26 mouse cellular contexts compared by ENCODE assay signal in the genomic region with DNA sequence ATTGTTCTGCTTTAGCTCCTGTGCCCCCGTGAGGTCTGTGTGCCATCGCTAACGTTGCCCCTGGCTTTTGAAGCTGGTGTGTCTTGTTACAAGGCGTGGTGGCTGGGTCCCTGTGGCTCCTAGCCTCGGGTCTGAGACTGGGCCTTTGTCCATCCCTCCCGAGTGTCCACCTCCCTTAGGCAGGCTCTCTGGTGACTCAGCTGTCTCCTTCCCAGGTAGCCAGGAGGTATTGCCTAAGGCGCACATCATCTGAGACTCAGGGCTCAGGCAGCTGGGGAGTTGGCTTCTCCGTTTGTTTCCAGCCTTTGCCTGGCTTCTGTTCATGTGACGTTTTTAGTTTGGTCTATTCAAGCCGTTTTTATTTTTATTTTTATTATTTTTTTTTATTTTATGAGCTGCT. TPM values are rescaled to one million over a fixed set of nuclear protein-coding genes. Genes with fewer than 3 reads are reported as not detected.
DNase-seq lines count a peak whose midpoint lies in the region; ATAC-seq and TF ChIP-seq lines count a peak whose summit lies in the region.
"Had no signal": no experiment of that assay in that cellular context is flagged by ENCODE, and none has a peak within 500 bp of the region (broad histone marks: within the 10 kb centered on the region; RNA-seq: fewer than 3 reads in every experiment).

No protein-coding gene starts in this region.

- H3K36me3 ChIP-seq in limb, embryonic 15.5 days: peaks cover 83% of the 10 kb centered on the region
- peaks cover 99% of the 10 kb centered on the region for H3K36me3 ChIP-seq in limb, embryonic 10.5 days
- peaks cover 28% of the 10 kb centered on the region for H3K36me3 ChIP-seq in myocyte (ENCODE audit: control insufficient read depth, insufficient read depth)

- H3K4me2 ChIP-seq in limb, embryonic 15.5 days: no peak overlapping the region
- peak overlapping the region; percentile 22 for H3K4me2 ChIP-seq in myocyte (ENCODE audit: low read depth)
- H3K4me2 ChIP-seq: embryonic facial prominence, embryonic 13.5 days; embryonic facial prominence, embryonic 15.5 days; forebrain, embryonic 12.5 days had no signal

- TF ChIP-seq POLR2A in myocyte (IDR thresholded peaks at IDR 0.05; ENCODE audit: insufficient read length, low read depth): no peak

- no peak overlapping the region for H3K9ac ChIP-seq in limb, embryonic 15.5 days
- H3K9ac ChIP-seq: embryonic facial prominence, embryonic 13.5 days; embryonic facial prominence, embryonic 15.5 days; forebrain, embryonic 12.5 days had no signal

- H3ac ChIP-seq in myocyte (ENCODE audit: control insufficient read depth, insufficient read length): no peak overlapping the region

- 65% methylated on average over 10 of the region's 10 CpGs for WGBS in limb, embryonic 15.5 days
- WGBS in limb, embryonic 10.5 days: 86% methylated on average over 10 of the region's 10 CpGs

- no peaks in the 10 kb centered on the region for H3K27me3 ChIP-seq in limb, embryonic 15.5 days
- H3K27me3 ChIP-seq in limb, embryonic 10.5 days (ENCODE audit: low read depth, poor library complexity, severe bottlenecking): no peaks in the 10 kb centered on the region
- H3K27me3 ChIP-seq in myocyte (ENCODE audit: control insufficient read depth, insufficient read depth, insufficient read length): no peaks in the 10 kb centered on the region
- H3K27me3 ChIP-seq: embryonic facial prominence, embryonic 13.5 days; embryonic facial prominence, embryonic 15.5 days; forebrain, embryonic 12.5 days; Patski had no signal

- H3K79me2 ChIP-seq in myocyte (ENCODE audit: control insufficient read depth, insufficient read depth): peaks cover 31% of the 10 kb centered on the region

- H3K27ac ChIP-seq in limb, embryonic 15.5 days: 0 out of 2 replicates have a peak overlapping the region, but pooled peaks have one; percentile 50
- H3K27ac ChIP-seq in limb, embryonic 10.5 days: no peak overlapping the region
- H3K27ac ChIP-seq: embryonic facial prominence, embryonic 13.5 days; embryonic facial prominence, embryonic 15.5 days; forebrain, embryonic 10.5 days had no signal

- DNase-seq in limb, embryonic 10.5 days (ENCODE audit: low spot score): no peak
- peak; percentile 64 for DNase-seq in MN1 (ENCODE audit: low spot score)
- peak; percentile 42 for DNase-seq in brain, adult 2 months (ENCODE audit: low read depth, low spot score)
- no peak for DNase-seq in layer of hippocampus, adult 9-10 months (ENCODE audit: low spot score)
- DNase-seq in kidney, postnatal 25 days: no peak
- DNase-seq: adrenal gland, adult 8-10 months; adrenal gland, postnatal 36 days; cerebellum, adult 11 months; cerebellum, adult 18-20 months; cerebellum, adult 8-10 months; cerebellum, adult 9-11 months; cerebellum, postnatal 36 days had no signal

- ATAC-seq in limb, embryonic 15.5 days (ENCODE audit: insufficient number of reproducible peaks, low FRiP score, low TSS enrichment, low read depth): no peak
- ATAC-seq: activated CD4-positive, CD25-positive, alpha-beta regulatory T cell, adult 4 months; forebrain, embryonic 14.5 days; forebrain, embryonic 16.5 days; Patski had no signal

- no peak overlapping the region for H3K4me3 ChIP-seq in limb, embryonic 15.5 days
- H3K4me3 ChIP-seq in limb, embryonic 10.5 days: no peak overlapping the region
- H3K4me3 ChIP-seq in myocyte: no peak overlapping the region
- H3K4me3 ChIP-seq: embryonic facial prominence, embryonic 13.5 days; embryonic facial prominence, embryonic 15.5 days; erythroblast, embryonic 14.5 days; forebrain, embryonic 10.5 days; forebrain, embryonic 12.5 days had no signal

- H3K4me1 ChIP-seq in limb, embryonic 15.5 days: peaks cover 60% of the 10 kb centered on the region
- peaks cover 33% of the 10 kb centered on the region for H3K4me1 ChIP-seq in limb, embryonic 10.5 days

- no peaks in the 10 kb centered on the region for H3K9me3 ChIP-seq in limb, embryonic 15.5 days
- no peaks in the 10 kb centered on the region for H3K9me3 ChIP-seq in limb, embryonic 10.5 days (replicated peaks)
- H3K9me3 ChIP-seq: embryonic facial prominence, embryonic 13.5 days; embryonic facial prominence, embryonic 15.5 days; forebrain, embryonic 10.5 days; forebrain, embryonic 12.5 days had no signal

TF ChIP-seq in myocyte, 11 proteins besides CTCF, POLR2A, EP300 and RAD21:
- TF ChIP-seq REST (IDR thresholded peaks at IDR 0.05; ENCODE audit: insufficient read depth, insufficient read length) (no peak), MYOD1 (IDR thresholded peaks at IDR 0.05; ENCODE audit: control insufficient read depth in 1 of 3, insufficient read length in 2 of 3, low read depth in 2 of 3) (no peak), POLR2AphosphoS2 (IDR thresholded peaks at IDR 0.05; ENCODE audit: insufficient read length, low read depth) (no peak), SRF (IDR thresholded peaks at IDR 0.05; ENCODE audit: control insufficient read depth, insufficient read length, low read depth) (no peak), USF1 (IDR thresholded peaks at IDR 0.05; ENCODE audit: low read depth) (no peak), MYOG (IDR thresholded peaks at IDR 0.05; ENCODE audit: control insufficient read depth in 1 of 3, insufficient read depth in 1 of 3, insufficient read length in 2 of 3, low read depth in 2 of 3) (no peak), E2F4 (IDR thresholded peaks at IDR 0.05; ENCODE audit: insufficient read depth) (no peak), MAX (IDR thresholded peaks at IDR 0.05; ENCODE audit: low read depth) (no peak), TCF12 (IDR thresholded peaks at IDR 0.05; ENCODE audit: insufficient read depth, poor library complexity, severe bottlenecking) (no peak), TCF3 (IDR thresholded peaks at IDR 0.05; ENCODE audit: insufficient read length, low read depth) (no peak)

RNA-seq across cellular contexts. Expression of a gene that starts 10.4 kb away (rescaled TPM):
- polyA plus RNA-seq in limb, embryonic 15.5 days (2015; fragmentation: Nextera tagmentation; extraction: Ambion mirVana): 31.0 and 32.5 TPM in 2 replicates
- 70.6 and 95.2 TPM in 2 replicates for polyA plus RNA-seq in limb, embryonic 10.5 days (2016; fragmentation: Nextera tagmentation; extraction: Ambion mirVana)
- polyA plus RNA-seq in myocyte (2012; fragmentation: generic; extraction: Trizol): 167 TPM

RNA-seq across cellular contexts. Expression of a gene that starts 31.7 kb away (rescaled TPM):
- polyA plus RNA-seq in limb, embryonic 15.5 days (2015; fragmentation: Nextera tagmentation; extraction: Ambion mirVana): not detected in 2 replicates
- polyA plus RNA-seq in limb, embryonic 10.5 days (2016; fragmentation: Nextera tagmentation; extraction: Ambion mirVana): not detected in 2 replicates
- polyA plus RNA-seq in myocyte (2012; fragmentation: generic; extraction: Trizol): 0.20 TPM
- polyA plus RNA-seq: activated CD4-positive, CD25-positive, alpha-beta regulatory T cell, adult 4 months; brain, embryonic 14.5 days; C2C12; embryonic facial prominence, embryonic 11.5 days; embryonic facial prominence, embryonic 13.5 days; embryonic facial prominence, embryonic 15.5 days; erythroblast, embryonic 14.5 days; forebrain, embryonic 10.5 days; forebrain, embryonic 12.5 days; forebrain, embryonic 14.5 days; forebrain, embryonic 16.5 days; Patski had no signal

RNA-seq across cellular contexts. Expression of a gene that starts 45.0 kb away (rescaled TPM):
- 22.4 and 23.0 TPM in 2 replicates for polyA plus RNA-seq in limb, embryonic 15.5 days (2015; fragmentation: Nextera tagmentation; extraction: Ambion mirVana)
- 13.2 and 17.1 TPM in 2 replicates for polyA plus RNA-seq in limb, embryonic 10.5 days (2016; fragmentation: Nextera tagmentation; extraction: Ambion mirVana)
- polyA plus RNA-seq in myocyte (2012; fragmentation: generic; extraction: Trizol): 34.7 TPM
- polyA plus RNA-seq: activated CD4-positive, CD25-positive, alpha-beta regulatory T cell, adult 4 months had no signal

Comparison
In these comparisons a context has a peak if more than half of its experiments do, and no peak if none do; other contexts are left out.
1. DNase-seq: peak in MN1 (single experiment) and brain, adult 2 months (single experiment); none in limb, embryonic 10.5 days (single experiment), layer of hippocampus, adult 9-10 months (single experiment) and kidney, postnatal 25 days (0 of 2).